Mouse (Mus musculus) urinary bladder, adult 18-20 months (tissue): ENCODE results near the gene Arhgap15.

Experiments used
- DNase-seq, 2 experiments: peaks; one replicate each; pipeline ENCODE4 v3.0.0; 2022; ENCODE audit warnings: low spot score in 2 of 2, mixed read lengths in 2 of 2

The Arhgap15 gene

GRCm38 (mm10) chr2:44304971-44305808, 556.6 kb downstream of the Arhgap15 start:
- DNase-seq: no peak

- DNase-seq: no peak
These were observed 557.5 kb downstream of the Arhgap15 start for GRCm38 (mm10) chr2:44306137-44306536.

GRCm38 (mm10) chr2:44309124-44309523, 560.5 kb downstream of the Arhgap15 start:
- DNase-seq: no peak

- DNase-seq: no peak
These were observed 560.9 kb downstream of the Arhgap15 start for GRCm38 (mm10) chr2:44309556-44309955.

GRCm38 (mm10) chr2:44310095-44310748, 561.6 kb downstream of the Arhgap15 start:
- no peak for DNase-seq

- DNase-seq: no peak
These were observed 562.6 kb downstream of the Arhgap15 start for GRCm38 (mm10) chr2:44311216-44311615.

GRCm38 (mm10) chr2:44313573-44313972, 564.9 kb downstream of the Arhgap15 start:
- no peak for DNase-seq

DNA sequence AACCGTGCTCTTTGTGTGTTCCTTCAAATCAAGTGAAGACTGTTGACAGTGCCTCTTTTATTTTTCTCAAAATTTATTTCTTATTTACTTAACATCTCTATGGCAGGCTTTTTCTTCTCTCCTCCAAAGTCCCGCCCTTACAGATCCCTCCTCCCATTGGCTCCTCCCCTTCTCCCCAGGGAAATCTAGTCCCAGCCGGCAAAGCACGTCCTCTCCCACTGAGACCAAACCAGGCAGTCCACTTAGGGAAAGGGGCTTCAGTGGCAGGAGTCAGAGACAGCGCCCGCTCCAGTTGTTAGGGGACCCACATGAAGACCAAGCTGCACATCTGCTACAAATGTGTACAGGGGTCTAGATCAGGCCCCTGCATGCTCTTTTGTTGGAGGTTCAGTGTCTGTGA, 569.8 kb downstream of the Arhgap15 start:
- peak in 1 of 2 experiments; percentile 7 for DNase-seq

GRCm38 (mm10) chr2:44319479-44319878, 570.9 kb downstream of the Arhgap15 start:
- DNase-seq: no peak

GRCm38 (mm10) chr2:44323813-44324212, 575.2 kb downstream of the Arhgap15 start:
- DNase-seq: no peak

DNA sequence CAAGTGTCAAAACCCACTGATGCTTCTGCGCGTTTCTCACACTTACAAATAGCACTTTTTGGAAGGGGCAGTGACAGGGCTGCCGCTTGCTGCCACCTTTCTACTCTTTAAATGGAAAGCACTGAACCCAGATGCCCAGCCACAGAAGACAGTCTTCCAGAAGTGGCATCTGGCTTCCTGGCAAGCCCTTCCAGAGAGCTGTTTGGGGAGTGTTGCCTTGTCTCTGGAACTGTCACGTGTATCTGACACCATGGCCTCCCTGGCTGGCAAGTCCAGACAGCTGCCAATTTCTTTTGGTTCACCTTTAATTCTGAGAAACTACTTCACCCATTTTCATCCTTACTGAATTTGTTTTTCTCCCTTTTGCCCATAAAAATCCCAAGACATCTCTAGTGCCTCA, 584.7 kb downstream of the Arhgap15 start:
- no peak for DNase-seq

- DNase-seq: no peak
These were observed 585.4 kb downstream of the Arhgap15 start for GRCm38 (mm10) chr2:44334006-44334405.

DNA sequence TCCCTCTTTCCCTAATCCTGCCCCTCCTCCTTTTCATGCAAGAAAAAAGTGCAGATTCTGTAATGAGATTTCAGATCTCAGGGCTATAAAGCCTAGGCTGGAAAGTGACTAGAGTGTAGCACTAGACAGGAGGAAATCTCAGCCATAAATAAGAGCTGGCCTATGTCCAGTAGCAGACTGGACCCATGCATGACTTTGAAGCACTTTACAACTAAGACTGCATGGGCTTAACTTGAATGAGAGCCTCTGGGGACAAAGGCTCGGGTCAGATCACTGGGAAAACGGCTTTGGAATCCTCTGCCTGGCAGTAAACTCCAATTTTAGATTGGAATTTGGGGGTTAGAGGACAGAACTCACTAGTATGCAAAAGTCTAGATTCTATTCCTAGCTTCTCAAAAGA, 585.9 kb downstream of the Arhgap15 start:
- no peak for DNase-seq

DNA sequence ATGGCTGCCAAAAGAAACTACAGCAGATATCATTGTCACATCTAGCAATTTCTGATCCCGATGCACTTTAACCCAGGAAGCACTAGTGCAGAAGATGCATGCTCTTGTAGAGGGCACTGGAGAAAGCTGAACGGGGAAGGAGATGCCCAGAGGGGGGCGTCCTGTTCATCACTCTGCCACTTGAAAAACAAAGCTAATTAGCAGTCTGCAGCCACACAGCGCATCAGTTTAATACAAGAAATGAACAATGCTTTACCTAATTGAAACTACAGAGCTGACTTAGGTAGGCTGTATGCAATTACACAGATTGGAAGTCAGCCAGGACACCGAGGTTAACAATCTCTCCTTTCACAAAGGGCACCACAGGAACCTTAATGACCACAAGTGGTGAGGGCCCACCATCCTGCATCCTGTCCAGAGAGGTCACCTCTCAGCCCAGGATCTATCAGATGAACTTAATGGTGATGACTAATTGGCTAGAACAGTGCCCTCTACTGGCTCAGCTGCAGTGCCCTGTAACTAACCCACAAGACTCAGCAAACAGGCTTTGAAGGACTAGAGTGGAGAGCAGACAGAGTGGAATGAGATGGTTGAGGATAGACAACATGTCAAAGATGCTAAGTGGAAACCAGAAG, 588.2 kb downstream of the Arhgap15 start:
- no peak for DNase-seq

DNA sequence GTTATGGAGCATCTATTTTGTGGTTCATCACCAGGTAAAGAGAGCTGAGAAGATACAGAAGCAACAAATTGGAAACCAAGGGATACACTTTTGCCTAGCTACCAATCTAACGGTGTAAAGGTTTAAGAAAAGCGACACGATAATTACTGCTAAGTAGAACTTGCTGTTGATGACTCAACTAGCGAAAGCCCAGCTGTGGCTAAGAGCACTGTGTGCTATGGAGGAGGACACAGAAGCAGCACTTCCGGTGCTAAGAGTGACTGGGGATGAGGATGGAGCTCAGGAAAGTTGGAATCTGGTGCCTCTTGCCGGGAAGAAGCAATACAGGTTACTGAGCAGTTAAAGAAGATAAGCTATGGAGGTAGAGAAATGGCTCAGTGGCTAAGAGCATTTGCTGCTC, 589.8 kb downstream of the Arhgap15 start:
- DNase-seq: no peak

- DNase-seq: no peak
These were observed 592.5 kb downstream of the Arhgap15 start for GRCm38 (mm10) chr2:44341091-44341571.

GRCm38 (mm10) chr2:44344861-44345260, 596.2 kb downstream of the Arhgap15 start:
- no peak for DNase-seq

GRCm38 (mm10) chr2:44345325-44345945, 596.8 kb downstream of the Arhgap15 start:
- no peak for DNase-seq

DNA sequence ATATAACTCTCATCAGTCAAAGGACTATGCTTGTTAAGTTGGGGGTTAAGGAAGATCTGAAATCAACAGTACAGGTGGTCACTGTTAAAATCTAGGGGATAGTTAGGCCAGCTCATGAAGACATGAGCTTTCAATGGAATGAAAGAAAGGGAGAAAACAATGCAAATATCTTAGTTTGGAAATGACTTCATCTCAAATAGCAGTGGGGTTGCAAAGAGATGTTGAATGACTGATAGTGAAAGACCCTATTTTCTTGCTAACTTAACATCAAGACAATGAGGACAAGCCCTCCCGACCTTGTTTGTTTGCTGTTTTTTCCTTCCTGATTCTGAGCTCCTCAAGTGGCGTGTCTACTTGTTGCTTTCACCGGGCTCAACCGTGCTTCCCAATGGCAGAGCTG, 597.6 kb downstream of the Arhgap15 start:
- no peak for DNase-seq

- DNase-seq: no peak
These were observed 599.2 kb downstream of the Arhgap15 start for GRCm38 (mm10) chr2:44347781-44348180.

DNA sequence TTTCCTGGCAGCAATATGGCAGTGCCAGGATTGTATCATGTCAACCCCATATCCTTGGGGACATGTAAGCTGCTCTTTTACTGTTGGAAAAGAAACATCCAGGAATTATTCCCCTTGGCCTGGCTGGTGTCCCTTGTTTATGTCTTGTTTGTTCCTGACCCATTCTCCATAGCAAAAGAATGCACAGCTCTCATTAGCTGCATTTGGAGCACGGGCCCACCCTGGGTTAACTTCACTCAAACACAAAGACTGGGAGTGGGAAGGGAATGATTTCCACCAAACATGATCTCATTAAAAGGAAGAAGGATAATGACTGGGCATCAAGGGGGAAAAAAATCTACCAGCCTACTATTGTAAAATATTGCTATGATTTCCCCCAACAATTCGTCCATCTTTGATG, 600.5 kb downstream of the Arhgap15 start:
- no peak for DNase-seq

DNA sequence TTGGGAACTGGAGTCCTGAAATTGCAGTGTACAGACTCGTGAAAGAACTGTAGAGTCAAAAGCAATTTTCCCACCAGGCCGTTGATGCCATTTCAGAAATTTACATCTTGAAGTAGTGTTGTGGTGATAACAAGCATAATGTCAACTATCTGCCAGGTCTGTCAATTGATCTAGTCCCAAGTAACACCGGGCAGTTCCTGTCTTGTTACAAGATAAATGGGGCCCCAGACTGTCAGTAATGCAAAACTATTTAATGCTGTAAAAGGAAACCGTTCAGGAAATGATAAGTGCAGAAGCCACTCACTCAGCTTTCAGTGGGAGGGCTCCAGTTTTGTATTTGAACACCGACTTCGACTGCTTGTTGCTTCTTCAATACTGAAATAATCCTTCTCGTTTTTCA, 604.3 kb downstream of the Arhgap15 start:
- DNase-seq: no peak
